Mouse (Mus musculus): ENCODE measurements around the gene Fmnl1.

- no peak for TF ChIP-seq POLR2A (IDR thresholded peaks at IDR 0.05; ENCODE audit: insufficient read length, low read depth)
- no peak for TF ChIP-seq MAX (IDR thresholded peaks at IDR 0.05; ENCODE audit: low read depth)
- no peak for TF ChIP-seq TCF3 (IDR thresholded peaks at IDR 0.05; ENCODE audit: insufficient read length, low read depth)
These were observed 2.3 kb downstream of the Fmnl1 start for GRCm38 (mm10) chr11:103173041-103173770.

All from myocyte (in vitro differentiated cells).